Mouse (Mus musculus): ENCODE results near the gene Ppp1r12c.
A peak's percentile ranks its signal among the peaks of the same experiment; 100 is the strongest.

Gene Ppp1r12c

DNA sequence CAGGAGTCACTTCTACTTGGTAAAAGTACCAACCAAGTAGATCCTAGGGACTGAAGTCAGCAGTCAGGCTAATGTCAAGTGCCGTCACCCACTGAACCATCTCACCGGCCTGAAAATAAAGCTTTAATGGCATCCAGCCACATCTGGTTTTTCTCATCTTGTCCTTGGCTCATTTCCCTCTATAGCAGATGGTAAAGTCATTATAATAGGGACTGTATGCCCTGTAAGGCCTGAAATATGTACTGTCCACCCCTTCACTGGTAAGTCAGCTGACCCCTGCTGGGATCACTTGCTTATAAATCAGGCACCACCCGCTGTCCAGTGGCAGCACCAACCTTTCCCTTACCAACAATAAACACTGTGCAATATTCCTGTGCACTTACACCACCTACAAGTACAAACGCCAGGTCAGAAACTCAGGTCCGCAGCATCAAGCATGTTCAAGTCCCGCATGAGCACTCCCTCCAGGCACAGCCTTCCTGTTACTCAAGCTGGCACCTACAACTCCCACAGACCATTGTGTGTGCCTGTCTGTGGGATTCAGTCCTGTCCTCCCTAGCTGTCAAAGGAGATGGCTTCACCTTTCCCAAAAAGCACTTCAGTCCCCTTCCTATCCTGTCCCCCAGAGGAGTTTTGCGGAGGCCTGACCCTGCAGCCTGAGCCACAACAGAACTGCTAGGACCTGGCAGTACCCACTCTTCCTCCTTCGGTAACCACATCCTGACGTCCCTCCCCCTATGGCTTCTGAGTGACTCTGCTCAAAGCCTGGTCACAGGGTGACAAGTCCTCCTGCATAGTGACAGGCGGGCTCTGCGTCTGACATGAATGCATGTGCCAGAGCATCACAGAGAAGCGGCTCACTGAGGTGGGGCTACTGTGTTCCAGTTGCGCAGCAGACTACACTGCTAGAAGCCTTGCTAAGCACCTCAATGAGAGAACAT lies 8.9 kb downstream of the Ppp1r12c start:
- peak in 1 of 2 experiments; percentile 34 for DNase-seq (ENCODE audit: low spot score in 2 of 2)

DNA sequence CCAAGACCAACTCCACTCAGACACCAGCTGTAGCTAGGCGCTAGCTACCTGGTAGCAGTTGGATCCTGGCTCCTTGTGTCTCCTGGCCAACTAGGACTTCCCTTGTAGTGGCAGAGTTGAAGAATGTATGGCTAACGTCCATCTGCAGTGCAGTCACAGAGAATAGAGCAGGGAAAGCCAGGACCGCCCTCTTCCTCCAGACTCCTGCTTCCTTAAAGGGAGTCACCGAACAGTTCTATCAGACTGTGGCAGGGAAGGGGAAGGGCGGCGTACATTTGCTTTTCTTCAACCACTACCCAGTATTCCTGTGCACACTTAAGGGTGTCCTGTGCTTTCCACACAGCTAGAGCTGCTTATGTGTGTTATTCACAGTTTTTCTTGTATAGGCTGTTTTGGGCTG lies 10.2 kb downstream of the Ppp1r12c start:
- DNase-seq (ENCODE audit: low spot score in 2 of 2): no peak

DNA sequence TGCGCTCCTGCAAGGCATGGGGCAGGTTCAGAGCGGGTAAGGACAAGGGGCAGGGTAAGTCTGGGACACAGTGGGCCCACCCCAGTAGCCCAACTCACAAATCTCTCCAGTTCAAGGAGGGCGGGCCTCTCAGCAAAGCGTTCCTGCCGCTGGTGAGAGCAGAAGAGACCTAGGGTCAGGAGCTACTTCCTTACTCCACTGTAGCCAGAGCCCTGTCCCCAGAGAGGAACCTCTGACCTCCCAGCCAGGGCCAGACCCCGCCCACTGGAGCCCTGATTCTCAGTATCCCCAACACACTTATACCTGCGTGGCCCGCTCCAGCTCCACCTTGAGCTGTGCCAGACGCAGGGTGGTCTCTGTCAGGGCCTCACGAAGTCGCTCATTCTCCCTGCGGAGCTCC lies 19.2 kb downstream of the Ppp1r12c start:
- no peak for DNase-seq (ENCODE audit: low spot score in 2 of 2)

DNA sequence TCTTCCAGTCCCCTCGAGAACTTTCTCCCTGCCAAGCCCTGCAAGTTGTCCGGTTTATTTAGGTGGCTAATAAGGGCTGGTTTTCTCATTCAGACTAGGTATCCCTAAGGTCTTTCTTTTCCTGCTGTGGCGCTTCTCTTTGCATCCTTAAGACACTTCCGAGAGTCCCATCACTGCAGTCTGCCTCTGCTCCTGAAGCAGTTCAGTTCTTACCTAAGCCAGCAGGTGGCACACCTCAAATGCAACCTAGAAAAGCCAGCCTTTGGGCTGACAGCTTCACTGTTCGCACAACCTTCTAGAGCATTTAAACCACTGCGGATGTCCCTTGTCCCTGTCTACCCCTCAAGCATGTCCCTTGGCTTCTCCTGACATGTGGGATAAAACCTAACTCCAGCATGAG lies 21.8 kb downstream of the Ppp1r12c start:
- DNase-seq (ENCODE audit: low spot score in 2 of 2): no peak

DNA sequence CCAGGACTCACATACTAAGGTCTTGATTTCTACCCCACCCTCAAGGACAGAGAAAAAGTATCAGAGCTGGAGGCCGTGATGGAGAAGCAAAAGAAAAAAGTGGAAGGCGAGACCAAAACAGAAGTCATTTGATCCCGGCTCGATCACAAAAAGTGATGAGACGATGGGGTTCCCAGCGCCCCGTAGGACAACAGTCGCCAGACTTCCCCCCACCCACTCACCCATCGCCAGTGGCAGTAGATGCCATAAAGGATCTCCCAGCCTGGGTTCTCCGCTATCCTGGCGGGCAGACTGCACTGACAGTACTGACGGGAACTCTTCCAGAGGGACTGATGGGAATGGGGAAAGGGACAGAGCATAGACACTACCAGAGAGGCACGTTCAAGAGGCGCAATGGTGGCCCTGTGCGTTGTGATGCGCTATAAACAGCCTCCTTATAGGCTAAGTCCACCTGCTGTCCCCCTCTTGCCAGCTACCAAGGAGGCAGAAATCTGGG lies 22.6 kb downstream of the Ppp1r12c start:
- no peak for DNase-seq (ENCODE audit: low spot score in 2 of 2)

DNA sequence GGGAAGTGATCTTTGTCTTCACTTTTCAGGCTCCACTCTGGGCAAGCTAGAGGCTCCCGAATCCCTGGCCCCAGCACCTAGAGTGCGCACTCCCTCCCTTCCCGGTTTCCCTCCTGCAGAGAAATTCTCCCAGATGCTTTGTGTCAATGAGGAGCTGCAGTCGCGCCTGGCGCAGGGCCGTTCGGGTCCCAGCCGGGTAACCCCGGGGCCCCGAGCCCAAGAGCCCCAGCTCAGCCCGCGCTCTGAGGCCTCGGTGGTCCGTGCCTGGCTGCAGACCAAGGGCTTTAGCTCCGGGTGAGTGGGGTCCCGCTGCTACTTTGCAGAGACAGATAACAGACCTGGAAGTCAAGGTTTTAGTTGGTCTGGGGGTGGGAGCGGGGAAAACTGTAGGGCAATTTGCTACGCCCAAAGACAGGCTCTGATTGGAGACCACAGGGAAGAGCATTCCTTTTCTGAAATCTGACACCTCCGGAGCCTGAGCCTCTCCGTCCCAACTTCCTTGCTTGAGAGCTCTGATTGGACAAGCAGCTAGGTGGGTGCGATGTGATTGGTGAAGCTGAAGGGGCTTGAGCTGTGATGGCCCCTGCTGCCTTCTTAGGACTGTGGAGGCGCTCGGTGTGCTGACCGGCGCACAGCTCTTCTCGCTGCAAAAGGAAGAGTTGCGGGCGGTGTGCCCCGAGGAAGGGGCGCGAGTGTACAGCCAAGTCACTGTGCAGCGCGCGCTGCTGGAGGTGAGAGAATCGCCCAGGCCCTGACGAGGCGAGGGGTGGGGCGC lies 23.3 kb downstream of the Ppp1r12c start:
- no peak for DNase-seq (ENCODE audit: low spot score in 2 of 2)

DNA sequence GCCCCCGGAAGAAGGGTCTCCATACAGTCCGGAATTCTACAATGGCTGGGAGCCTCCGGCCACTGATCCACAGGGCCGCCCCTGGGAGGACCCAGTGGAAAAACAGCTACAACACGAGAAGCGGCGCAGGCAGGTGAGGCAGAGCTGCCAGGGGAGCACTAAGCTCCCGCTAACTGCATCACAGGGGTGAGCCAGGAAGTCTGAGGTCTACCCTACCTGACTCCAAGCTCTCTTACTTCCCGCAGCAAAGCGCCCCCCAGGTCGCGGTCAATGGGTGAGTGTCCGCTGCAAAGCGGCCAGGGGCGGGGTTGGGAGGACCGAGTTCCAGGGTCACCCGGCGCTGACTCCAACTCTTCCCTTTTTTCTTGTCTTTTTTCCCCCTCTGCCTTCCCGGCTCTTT lies 27.5 kb downstream of the Ppp1r12c start:
- no peak for DNase-seq (ENCODE audit: low spot score in 2 of 2)

DNA sequence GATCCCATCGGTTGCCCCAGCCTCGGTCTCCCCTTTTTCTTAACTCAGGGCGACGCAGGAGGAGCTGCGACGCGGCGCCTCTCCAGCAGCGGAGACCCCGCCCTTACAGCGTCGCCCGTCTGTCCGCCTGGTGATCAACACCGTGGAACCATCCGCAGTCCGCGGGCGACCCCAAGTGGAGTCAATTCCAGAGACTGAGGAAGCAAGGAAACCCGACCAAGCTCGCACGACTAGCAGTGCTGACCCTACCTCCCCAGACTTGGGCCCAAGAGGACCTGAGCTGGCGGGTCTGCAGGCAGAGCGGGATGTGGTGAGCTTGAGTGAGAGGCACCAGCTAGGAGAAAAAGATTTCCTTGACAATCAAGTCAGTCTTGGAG lies 30.3 kb downstream of the Ppp1r12c start:
- peak; percentile 32 to 67 for DNase-seq (ENCODE audit: low spot score in 2 of 2)

DNA sequence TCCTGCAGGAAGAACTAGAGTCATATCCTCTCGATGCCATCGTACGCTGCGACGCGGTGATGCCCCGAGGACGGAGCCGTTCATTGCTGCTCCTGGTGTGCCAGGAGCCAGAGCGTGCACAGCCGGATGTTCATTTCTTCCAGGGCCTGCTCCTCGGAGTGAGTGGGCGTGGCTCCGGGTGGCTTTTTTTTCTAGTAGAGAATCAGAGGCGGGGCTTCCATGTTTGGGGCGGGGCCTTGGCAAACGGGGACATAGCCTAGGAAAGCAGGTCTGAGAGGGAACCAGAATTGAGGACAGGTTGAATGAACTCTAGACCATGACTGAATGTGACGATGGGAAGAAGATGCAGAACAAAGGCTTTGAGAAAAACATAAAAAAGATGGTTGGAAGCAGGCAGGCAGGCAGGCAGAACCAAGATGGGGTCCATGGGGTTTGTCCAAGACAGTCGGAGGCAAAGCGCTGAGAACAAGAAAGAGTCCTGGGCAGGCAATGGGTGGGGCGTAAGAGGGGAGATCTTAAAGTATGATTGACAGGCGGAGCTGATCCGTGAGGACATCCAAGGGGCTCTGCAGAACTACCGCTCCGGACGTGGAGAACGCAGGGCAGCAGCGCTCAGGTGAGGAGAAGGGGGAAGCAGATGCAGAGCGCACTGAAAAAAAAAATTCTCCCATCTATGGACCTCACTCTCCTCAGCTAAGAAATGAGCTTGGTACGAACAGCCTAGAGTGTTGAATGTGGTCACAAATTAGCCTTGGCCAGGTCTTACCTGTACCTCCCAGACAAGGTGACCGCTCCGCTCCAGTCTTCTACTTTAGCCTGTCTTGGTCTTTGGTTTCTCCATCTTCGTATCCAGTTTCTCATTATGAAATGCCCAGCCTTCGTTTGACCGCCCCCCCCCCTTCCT lies 31.0 kb downstream of the Ppp1r12c start:
- no peak for DNase-seq (ENCODE audit: low spot score in 2 of 2)

DNA sequence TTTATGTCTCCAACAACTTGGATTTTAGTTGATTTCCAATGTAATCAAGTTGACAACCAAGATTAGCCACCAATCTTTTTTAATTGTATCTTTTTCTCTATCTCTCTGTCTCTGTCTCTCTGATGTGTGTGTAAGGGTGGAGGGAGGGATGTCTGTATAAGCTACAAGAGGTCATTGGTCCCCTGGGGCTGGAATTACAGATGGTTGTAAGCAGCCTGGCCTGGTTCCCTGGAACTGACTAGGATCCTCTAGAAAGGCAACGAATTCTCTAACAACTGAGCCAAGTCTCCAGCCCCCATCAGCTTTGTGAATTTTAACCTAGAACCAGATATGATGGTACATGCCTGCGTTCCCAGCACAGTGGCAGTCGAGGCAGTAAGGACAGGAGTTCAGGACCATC lies 33.7 kb downstream of the Ppp1r12c start:
- DNase-seq (ENCODE audit: low spot score in 2 of 2): no peak

DNA sequence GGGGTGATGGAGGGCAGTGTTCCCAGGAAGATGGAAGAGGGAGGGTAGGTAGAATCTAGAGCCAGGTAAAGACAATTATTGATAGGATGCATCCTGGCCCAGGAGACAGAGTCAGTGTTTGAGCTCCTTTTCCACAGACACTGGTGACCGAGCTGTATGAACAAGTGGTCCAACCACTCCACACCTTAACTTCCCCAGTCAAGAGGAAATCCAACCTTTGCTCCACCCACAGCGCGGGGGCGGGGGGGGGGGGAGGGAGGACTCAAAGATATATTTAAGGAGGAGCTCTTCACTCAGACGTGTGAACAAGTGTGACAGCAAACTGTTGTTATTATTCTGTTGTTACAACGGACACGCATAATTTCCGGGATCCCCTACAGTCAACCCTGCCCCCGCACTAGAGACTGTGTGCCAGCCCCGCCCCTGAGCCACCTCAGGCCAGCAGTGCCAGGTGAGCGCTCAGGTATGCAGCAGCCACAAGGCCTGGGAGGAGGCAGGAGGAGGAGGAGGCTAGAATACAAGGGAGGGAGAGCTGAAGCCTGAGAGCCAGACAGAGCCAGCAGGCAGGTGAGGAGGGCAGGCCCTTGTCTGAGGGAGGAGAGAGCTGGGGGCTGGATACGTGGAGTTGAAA lies 37.2 kb downstream of the Ppp1r12c start:
- DNase-seq (ENCODE audit: low spot score in 2 of 2): no peak

DNA sequence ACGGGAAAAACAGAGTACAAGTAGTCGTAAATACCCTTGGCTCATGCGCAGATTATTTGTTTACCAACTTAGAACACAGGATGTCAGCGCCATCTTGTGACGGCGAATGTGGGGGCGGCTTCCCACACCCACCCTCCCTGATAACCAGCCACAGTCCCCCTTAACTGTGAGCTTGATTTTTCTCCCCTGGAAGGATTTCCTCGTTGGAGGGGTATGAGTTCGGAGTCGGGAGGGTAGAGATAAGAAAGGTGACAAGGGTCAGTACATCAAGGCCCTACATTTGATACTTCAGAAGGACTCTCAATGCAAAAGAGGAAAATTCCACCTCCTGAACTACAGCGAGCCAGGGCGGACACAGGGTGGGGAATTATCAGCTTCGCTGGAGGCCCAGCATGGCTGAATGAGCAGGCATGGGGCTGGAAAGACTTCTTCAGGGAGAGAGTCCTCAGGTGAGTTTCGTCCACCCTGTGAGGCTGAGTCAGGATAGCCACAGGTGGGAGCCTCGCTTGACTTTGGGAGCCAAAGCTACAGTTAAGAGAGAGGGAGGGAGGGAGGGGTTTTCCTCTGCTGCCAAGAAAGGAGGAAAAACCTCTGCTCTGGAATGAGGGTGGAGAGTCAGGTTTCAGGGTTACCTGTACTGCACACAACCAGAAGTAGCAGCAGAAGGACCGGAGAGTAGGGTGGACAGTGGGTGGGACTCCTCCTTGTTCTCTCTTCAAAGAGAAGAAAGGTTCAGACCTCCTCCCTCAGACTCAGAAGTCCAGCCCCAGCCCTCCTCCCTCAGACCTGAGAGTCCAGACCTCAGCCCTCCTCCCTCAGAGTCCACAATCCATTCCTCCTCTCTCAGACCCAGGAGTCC lies 40.7 kb downstream of the Ppp1r12c start, which contains the start of gene Eps8l1:
Gene Eps8l1, plus strand, starts transcription at position 99 of the 859 bp plus-strand sequence.
- no peak for DNase-seq (ENCODE audit: low spot score in 2 of 2)

DNA sequence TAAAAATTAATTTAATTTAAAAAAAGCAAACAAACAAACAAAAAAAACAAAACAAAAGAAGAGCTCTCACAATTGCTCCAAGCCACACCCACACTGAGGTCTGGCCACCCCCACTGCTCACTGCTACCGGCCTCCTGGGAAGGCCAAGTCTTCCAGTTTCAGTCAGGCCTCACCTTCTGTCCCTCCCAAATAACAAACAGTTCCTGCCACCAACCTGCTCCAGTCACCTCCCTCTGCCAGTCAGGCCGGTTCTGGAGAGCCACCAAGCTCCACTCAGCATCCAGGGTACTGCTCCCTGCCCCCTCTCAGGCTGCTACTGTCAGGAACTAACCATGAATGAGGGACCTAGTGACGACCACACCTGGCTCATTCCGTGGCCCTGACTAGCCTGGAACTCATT lies 48.8 kb downstream of the Ppp1r12c start:
- no peak for DNase-seq (ENCODE audit: low spot score in 2 of 2)

DNA sequence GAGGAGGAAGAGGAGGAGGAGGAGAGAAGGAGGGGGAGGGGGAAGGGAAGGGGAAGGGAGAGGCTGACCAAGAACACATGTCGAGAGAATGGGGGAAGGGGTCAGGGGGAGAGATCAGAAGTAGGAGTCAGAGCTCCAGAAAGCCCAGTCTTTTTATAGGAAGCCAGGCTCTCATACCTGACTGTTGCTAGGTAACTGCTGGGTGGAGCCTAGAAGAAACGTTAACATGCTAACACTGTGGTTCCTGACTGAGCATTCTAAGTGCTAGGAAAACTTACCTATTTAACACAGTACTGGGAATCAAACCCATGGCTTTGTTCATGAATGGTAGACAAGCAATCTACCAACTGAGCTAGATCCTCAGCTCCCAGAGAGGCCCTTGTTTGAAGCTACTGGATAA lies 52.3 kb downstream of the Ppp1r12c start:
- DNase-seq (ENCODE audit: low spot score in 2 of 2): no peak

DNA sequence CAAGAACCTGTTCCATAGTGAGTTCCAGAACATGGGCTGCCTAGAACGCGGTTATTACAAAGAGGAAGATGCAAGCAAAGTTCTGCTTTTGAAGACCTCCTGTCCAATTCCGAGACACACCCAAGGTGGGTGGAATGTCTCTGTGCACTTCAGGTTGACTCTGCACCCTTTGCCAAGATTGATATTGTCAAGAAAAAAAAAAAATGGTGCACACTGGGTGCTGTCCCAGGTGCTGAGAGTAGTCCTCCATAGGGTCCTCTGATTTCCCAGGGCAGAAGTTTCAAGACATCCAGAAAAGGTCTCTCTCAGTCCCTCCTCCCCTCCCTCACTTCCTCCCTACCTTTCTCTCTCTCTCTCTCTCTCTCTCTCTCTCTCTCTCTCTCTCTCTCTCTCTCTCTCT lies 53.0 kb downstream of the Ppp1r12c start:
- no peak for DNase-seq (ENCODE audit: low spot score in 2 of 2)

DNA sequence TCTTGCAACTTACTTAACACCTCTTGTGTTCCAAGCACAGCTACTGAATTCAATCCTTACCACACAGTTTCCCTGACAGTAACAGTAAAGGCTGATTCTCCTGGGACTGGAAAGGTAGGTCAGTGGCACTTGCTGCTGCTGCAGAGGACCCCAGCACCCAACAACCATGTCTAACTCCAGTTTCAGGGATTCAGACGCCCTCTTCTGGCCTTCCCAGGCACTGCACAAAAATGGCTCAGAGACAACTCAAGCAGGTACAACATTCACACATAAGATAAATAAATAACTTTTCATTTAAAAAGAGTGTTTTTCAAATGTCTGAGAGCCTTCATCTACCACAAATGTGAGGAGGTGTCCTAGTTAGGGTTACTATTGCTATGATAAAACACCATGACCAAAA lies 54.3 kb downstream of the Ppp1r12c start:
- DNase-seq (ENCODE audit: low spot score in 2 of 2): no peak

DNA sequence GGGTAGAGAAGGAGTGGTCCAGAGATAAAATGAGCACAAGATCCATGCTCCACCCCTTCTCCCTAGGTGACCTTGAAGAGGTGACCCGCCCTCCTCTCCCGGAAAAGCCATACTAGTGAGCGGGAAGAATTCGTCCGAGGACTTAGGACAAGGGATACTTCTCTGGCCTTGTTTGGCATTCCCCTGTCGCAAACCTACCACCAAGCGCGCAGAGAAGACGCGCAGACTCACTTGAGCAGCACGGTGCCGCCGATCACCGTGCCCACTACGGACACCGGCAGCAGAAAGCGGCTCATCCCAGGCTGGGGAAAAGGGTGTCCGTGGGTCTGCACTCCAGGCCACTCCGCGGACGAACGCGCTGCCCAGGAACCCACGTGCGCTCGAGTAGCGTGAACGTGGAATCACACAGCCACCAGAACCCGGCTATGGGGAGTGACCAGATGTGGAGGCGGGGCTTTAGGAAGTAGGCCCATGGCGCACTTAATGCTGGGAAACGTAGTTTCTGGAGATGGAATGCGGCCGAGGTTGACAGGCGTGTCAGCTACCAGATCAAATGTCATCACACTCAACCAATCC lies 56.2 kb downstream of the Ppp1r12c start, which contains the start of gene Rdh13:
Gene Rdh13, minus strand, starts transcription at position 434 of the 576 bp plus-strand sequence.
- DNase-seq (ENCODE audit: low spot score in 2 of 2): peak; percentile 78 to 86

DNA sequence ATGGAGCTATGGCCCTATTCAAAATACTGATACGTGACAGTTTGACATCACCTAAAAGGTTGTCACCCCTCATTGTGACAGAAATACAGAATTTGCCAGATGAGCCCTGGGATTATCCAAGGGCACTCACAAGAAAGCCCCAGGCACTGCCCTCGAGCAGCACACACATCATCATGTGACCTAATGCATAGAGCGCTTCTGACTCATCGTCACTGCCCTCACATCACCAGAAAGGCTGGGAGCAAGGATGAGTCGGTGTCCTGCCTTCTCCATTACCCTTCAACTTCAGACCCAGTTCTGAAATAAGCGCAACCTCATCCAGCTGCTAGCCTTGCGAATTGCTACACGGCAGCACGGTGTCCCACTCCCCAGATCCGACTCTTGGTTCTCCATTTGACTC lies 60.9 kb downstream of the Ppp1r12c start:
- no peak for DNase-seq (ENCODE audit: low spot score in 2 of 2)

DNA sequence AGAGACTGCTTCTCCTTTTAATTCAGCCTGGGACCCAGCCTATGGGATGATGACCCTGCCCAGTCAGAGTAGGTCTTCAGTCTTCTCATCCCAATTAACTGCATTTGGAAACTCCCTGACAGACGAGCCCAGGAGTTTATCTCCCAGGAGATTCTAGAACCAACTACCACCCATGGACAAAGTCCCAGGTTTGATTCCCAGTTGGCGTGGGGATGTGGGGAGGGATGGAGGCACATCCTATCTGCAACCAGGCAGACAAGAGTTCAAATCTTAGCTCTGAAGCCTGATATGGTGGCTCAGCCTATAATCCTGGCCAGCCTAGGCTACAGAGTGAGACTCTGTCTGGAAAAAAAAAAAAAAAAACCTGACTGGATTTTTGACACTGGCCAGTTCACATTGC lies 63.8 kb downstream of the Ppp1r12c start:
- DNase-seq (ENCODE audit: low spot score in 2 of 2): peak in 1 of 2 experiments; percentile 36

DNA sequence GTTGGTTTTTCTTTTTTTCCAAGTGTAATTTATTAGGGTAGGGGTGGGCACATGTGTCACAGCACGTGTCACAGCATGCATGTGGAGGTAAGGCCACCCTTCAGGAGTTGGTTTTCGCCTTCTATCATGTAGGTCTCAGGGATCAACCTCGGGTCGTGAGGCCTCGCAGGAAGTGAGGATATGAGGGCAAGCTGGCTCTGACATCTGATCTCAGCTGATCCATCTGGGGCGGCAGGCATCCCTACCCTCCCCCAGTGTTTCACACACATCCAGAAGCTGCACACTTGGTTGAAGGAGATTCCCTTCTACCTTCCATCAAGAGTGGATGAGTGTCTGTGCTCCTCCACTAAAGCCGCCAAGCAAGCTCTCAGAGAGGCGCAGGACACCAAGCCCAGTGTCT lies 69.5 kb downstream of the Ppp1r12c start:
- DNase-seq (ENCODE audit: low spot score in 2 of 2): no peak
